Mouse (Mus musculus): ENCODE measurements around the gene Gm3045. TPM values are rescaled to one million over a fixed set of nuclear protein-coding genes. Genes with fewer than 3 reads are reported as not detected.

The Gm3045 gene
- not detected for polyA plus RNA-seq (2014; fragmentation: Illumina TruSeq; extraction: RNeasy Lipid Tissue Mini Kit (QIAGEN cat#74804); ENCODE audit: low read depth, low replicate concordance)

DNA sequence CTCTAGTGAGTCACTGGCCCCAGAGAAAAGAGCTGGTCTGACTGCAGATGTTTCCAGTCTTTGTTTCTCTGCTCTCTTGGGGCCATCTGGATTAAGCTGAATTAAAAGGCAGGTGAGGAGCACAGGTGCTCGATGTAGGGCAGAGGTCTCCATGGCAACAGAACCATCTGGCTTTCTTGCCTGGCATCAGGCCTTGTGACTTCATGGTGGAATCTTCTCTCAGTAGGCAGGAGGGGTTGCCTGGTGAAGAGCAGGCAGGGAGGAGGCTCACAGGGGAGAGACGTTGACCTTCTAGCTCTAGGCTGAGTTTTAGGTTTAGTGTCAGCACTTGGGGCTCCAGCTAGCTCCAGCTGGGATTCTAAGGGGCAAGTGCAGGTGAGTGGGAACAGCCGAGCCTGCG, at the start of gene Gm3045:
Gm3045 (plus strand) TSS at position 230 of the 400 bp plus-strand sequence.

DNA sequence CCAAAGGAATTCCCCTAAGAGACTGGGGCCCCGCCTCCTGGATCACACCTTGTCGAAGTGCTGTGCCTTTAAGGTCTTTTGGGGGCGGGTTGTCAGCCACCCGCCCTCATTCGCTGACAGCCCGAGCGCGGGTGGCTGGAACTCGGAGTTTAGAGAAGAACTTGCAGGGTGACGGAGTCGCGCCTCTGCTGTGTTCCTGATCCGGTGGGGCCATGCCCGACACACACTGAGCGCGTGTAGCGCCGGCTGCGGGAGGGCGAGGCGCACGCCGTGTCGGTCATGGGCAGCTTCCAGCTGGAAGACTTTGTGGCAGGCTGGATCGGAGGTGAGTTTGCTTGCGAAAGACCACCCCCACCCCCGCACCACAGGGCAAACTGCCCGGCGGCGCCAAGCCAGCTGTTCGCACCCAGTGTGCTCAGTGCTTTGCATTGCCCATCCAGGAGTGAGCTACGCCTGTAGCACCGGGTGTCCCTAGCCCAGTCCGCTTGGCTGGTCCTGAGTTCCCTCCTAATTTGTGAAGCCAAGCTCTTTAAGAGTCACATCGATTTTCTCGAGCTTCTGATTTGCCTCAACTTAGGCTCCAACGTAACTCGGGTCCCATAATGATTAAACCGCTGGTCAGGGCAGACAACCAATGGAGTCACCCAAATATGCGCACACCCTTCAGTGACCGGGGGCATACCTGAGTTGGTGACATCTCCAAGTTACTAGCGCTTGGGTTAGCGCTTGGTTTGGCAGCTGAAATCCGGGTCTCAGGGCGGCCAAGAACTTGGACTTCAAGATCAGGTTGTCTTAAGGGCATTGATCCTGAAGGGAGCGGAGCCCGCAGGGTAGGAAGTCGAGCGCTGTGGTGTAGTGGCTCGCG, 12.0 kb downstream of the Gm3045 start, which contains the start of gene Slc25a48:
Slc25a48 (plus strand) TSS at position 145 of the 865 bp plus-strand sequence.

DNA sequence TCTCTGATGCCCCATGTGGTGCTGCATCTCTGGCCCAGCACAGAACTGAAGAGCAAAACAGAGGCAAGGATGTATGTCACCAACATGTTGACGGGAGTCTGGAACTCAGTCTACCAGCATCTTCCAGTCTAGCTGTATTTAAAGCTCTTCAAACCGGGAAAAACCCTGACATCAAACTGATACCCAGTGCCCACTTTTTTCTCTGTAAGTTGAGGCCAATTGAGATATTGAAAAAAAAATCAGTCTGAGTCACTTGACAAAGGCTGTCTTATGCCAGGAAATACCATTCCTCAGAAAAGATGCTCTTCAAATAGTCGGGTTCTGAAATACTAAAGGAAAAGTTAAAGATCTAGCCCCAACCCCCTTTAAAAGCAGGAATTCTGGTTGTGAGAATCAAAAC, 55.8 kb downstream of the Gm3045 start, which contains the start of gene Il9:
Il9 (minus strand) TSS at position 101 of the 400 bp plus-strand sequence.

Other genes with a start within 250 kb of the Gm3045 start
- 0.56 TPM for gene Tifab, start 247.7 kb upstream of the Gm3045 start, polyA plus RNA-seq (2014; fragmentation: Illumina TruSeq; extraction: RNeasy Lipid Tissue Mini Kit (QIAGEN cat#74804); ENCODE audit: low read depth, low replicate concordance)
- gene Neurog1, start 174.4 kb upstream of the Gm3045 start, polyA plus RNA-seq (2014; fragmentation: Illumina TruSeq; extraction: RNeasy Lipid Tissue Mini Kit (QIAGEN cat#74804); ENCODE audit: low read depth, low replicate concordance), result not detected
- 0.53 TPM for gene Cxcl14, start 130.0 kb upstream of the Gm3045 start, polyA plus RNA-seq (2014; fragmentation: Illumina TruSeq; extraction: RNeasy Lipid Tissue Mini Kit (QIAGEN cat#74804); ENCODE audit: low read depth, low replicate concordance)
- gene Slc25a48, start 11.8 kb downstream of the Gm3045 start, polyA plus RNA-seq (2014; fragmentation: Illumina TruSeq; extraction: RNeasy Lipid Tissue Mini Kit (QIAGEN cat#74804); ENCODE audit: low read depth, low replicate concordance), result 3.2 TPM
- not detected for gene Il9, start 55.7 kb downstream of the Gm3045 start, polyA plus RNA-seq (2014; fragmentation: Illumina TruSeq; extraction: RNeasy Lipid Tissue Mini Kit (QIAGEN cat#74804); ENCODE audit: low read depth, low replicate concordance)
- 3.0 TPM for gene Fbxl21, start 95.9 kb downstream of the Gm3045 start, polyA plus RNA-seq (2014; fragmentation: Illumina TruSeq; extraction: RNeasy Lipid Tissue Mini Kit (QIAGEN cat#74804); ENCODE audit: low read depth, low replicate concordance)
- gene Lect2, start 121.9 kb downstream of the Gm3045 start, polyA plus RNA-seq (2014; fragmentation: Illumina TruSeq; extraction: RNeasy Lipid Tissue Mini Kit (QIAGEN cat#74804); ENCODE audit: low read depth, low replicate concordance), result 320 TPM
- 10.5 TPM for gene Tgfbi, start 182.9 kb downstream of the Gm3045 start, polyA plus RNA-seq (2014; fragmentation: Illumina TruSeq; extraction: RNeasy Lipid Tissue Mini Kit (QIAGEN cat#74804); ENCODE audit: low read depth, low replicate concordance)